In genomic region chr3:96698993-96699690, GRCm38 (mm10) we compare ENCODE assay signal across 14 mouse cellular contexts. TPM values are rescaled to one million over a fixed set of nuclear protein-coding genes. Genes with fewer than 3 reads are reported as not detected.
DNase-seq lines count a peak whose midpoint lies in the region; ATAC-seq and TF ChIP-seq lines count a peak whose summit lies in the region.
"Had no signal": no experiment of that assay in that cellular context is flagged by ENCODE, and none has a peak within 500 bp of the region (broad histone marks: within the 10 kb centered on the region; RNA-seq: fewer than 3 reads in every experiment).

No protein-coding gene starts in this region.

- no peak for TF ChIP-seq POLR2A in cerebellum, adult 2 months (IDR thresholded peaks at IDR 0.05; ENCODE audit: borderline replicate concordance, insufficient read depth, low read length)

- peak; percentile 29 for DNase-seq in cerebellum, adult 9-10 months
- no peak for DNase-seq in cerebellum, adult 2 months
- no peak for DNase-seq in kidney, postnatal 14 days
- peak; percentile 53 for DNase-seq in retina, adult 2 months (ENCODE audit: low read depth, low spot score)
- no peak for DNase-seq in retina, embryonic 14.5 days (ENCODE audit: low spot score)
- DNase-seq in testis, postnatal 14 days (ENCODE audit: low spot score): peak; percentile 28
- DNase-seq in yolk sac, embryonic 10.5 days (ENCODE audit: low spot score): no peak
- DNase-seq: cerebellum, adult 8-10 months; liver, postnatal 0 days; lung, postnatal 4 days; right cerebral cortex, postnatal 14 days had no signal

- H3K9me3 ChIP-seq in kidney, embryonic 15.5 days (replicated peaks): no peaks in the 10 kb centered on the region
- H3K9me3 ChIP-seq: neural tube, embryonic 13.5 days had no signal

- TF ChIP-seq CTCF in cerebellum, adult 2 months (IDR thresholded peaks at IDR 0.05; ENCODE audit: borderline replicate concordance, insufficient read depth, low read depth, low read length): no peak

- H3K4me1 ChIP-seq in cerebellum, adult 2 months (ENCODE audit: control insufficient read depth, insufficient read depth, low read length): peaks cover 10% of the 10 kb centered on the region; the same call in 1 of the 2 replicates
- H3K4me1 ChIP-seq in kidney, embryonic 15.5 days: peaks cover 38% of the 10 kb centered on the region

- no peaks in the 10 kb centered on the region for H3K27me3 ChIP-seq in cerebellum, adult 2 months (ENCODE audit: control insufficient read depth, insufficient read depth, low read length)
- no peaks in the 10 kb centered on the region for H3K27me3 ChIP-seq in kidney, embryonic 15.5 days
- H3K27me3 ChIP-seq: neural tube, embryonic 13.5 days had no signal

- H3K4me3 ChIP-seq in cerebellum, adult 2 months (replicated peaks; ENCODE audit: insufficient read depth, low read depth, low read length): no peak overlapping the region
- H3K4me3 ChIP-seq in kidney, embryonic 15.5 days (replicated peaks): no peak overlapping the region
- H3K4me3 ChIP-seq: neural tube, embryonic 13.5 days had no signal

- H3K36me3 ChIP-seq in kidney, embryonic 15.5 days: peaks cover 45% of the 10 kb centered on the region

- WGBS in cerebellum, adult 2 months: 48% methylated on average over 19 of the region's 19 CpGs
- WGBS in kidney, embryonic 15.5 days: 23% methylated on average over 19 of the region's 19 CpGs

- no peak overlapping the region for H3K27ac ChIP-seq in cerebellum, adult 2 months (ENCODE audit: insufficient read depth, low read length)
- H3K27ac ChIP-seq in kidney, embryonic 15.5 days: no peak overlapping the region
- H3K27ac ChIP-seq: neural tube, embryonic 13.5 days had no signal

- 0 out of 2 replicates have a peak overlapping the region, but pooled peaks have one; percentile 14 for H3K9ac ChIP-seq in kidney, embryonic 15.5 days
- H3K9ac ChIP-seq: liver, postnatal 0 days; neural tube, embryonic 13.5 days had no signal

- no peak for ATAC-seq in kidney, embryonic 15.5 days (replicated peaks; ENCODE audit: low FRiP score)
- ATAC-seq: liver, postnatal 0 days; midbrain, embryonic 16.5 days had no signal

- H3K4me2 ChIP-seq in kidney, embryonic 15.5 days: 0 out of 2 replicates have a peak overlapping the region, but pooled peaks have one; percentile 16
- H3K4me2 ChIP-seq: neural tube, embryonic 13.5 days had no signal

RNA-seq across cellular contexts. Expression of gene Pias3, which starts 3.0 kb away (rescaled TPM):
- polyA plus RNA-seq in cerebellum, adult 2 months (2012; rRNA removed): 38.6 and 41.9 TPM in 2 replicates
- polyA plus RNA-seq in kidney, embryonic 15.5 days (2015; fragmentation: Nextera tagmentation; extraction: Ambion mirVana): 61.9 and 73.0 TPM in 2 replicates

RNA-seq across cellular contexts. Expression of gene Nudt17, which starts 9.2 kb away (rescaled TPM):
- 11.8 and 14.3 TPM in 2 replicates for polyA plus RNA-seq in cerebellum, adult 2 months (2012; rRNA removed)
- polyA plus RNA-seq in kidney, embryonic 15.5 days (2015; fragmentation: Nextera tagmentation; extraction: Ambion mirVana): 10.0 and 10.5 TPM in 2 replicates

RNA-seq across cellular contexts. Expression of gene Polr3c, which starts 28.3 kb away (rescaled TPM):
- polyA plus RNA-seq in cerebellum, adult 2 months (2012; rRNA removed): 42.9 and 47.1 TPM in 2 replicates
- 41.0 and 41.5 TPM in 2 replicates for polyA plus RNA-seq in kidney, embryonic 15.5 days (2015; fragmentation: Nextera tagmentation; extraction: Ambion mirVana)

RNA-seq across cellular contexts. Expression of gene Rnf115, which starts 28.3 kb away (rescaled TPM):
- polyA plus RNA-seq in cerebellum, adult 2 months (2012; rRNA removed): 57.0 and 58.8 TPM in 2 replicates
- polyA plus RNA-seq in kidney, embryonic 15.5 days (2015; fragmentation: Nextera tagmentation; extraction: Ambion mirVana): 56.6 and 57.2 TPM in 2 replicates

RNA-seq across cellular contexts. Expression of gene Ankrd35, which starts 29.2 kb away (rescaled TPM):
- polyA plus RNA-seq in cerebellum, adult 2 months (2012; rRNA removed): 9.4 and 11.6 TPM in 2 replicates
- 0.86 and 1.1 TPM in 2 replicates for polyA plus RNA-seq in kidney, embryonic 15.5 days (2015; fragmentation: Nextera tagmentation; extraction: Ambion mirVana)

Comparison
In these comparisons a context has a peak if more than half of its experiments do, and no peak if none do; other contexts are left out.
1. DNase-seq: peak in cerebellum, adult 9-10 months (single experiment), retina, adult 2 months (single experiment) and testis, postnatal 14 days (single experiment); none in cerebellum, adult 2 months (0 of 2), kidney, postnatal 14 days (single experiment), retina, embryonic 14.5 days (single experiment) and yolk sac, embryonic 10.5 days (single experiment).